Mouse (Mus musculus) kidney, embryonic 16.5 days (tissue): ENCODE measurements at regions not wholly inside any gene's neighbourhood (a gene's known extent, or its start where the extent isn't known, plus 50 kb on each side); places are given as distances from the start of the nearest gene placed in this dataset.
A peak's percentile ranks its signal among the peaks of the same experiment; 100 is the strongest.

ENCODE experiments used
- ATAC-seq: fragments of 200-750 bp; cut with Nextera tagmentation; 2 replicates; pipeline ENCODE4 v1.8.0; 2017; ENCODE audit warnings: moderate TSS enrichment; ENCODE audit not compliant: low FRiP score, low TSS enrichment
- H3K27ac ChIP-seq: fragments of 300-500 bp; sonication (generic); 2 replicates; pipeline ENCODE4 v1.5.1; 2014; ENCODE audit warnings: low read length
- H3K27me3 ChIP-seq: fragments of 300-500 bp; sonication (generic); 2 replicates; pipeline ENCODE4 v1.6.1; 2014; ENCODE audit warnings: low read length, control low read depth, mixed read lengths; ENCODE audit not compliant: insufficient read depth
- H3K36me3 ChIP-seq: fragments of 300-500 bp; sonication (generic); 2 replicates; pipeline ENCODE4 v1.6.1; 2014; ENCODE audit warnings: low read length, control low read depth, mixed read lengths; ENCODE audit not compliant: insufficient read depth
- H3K4me1 ChIP-seq: fragments of 300-500 bp; sonication (generic); 2 replicates; pipeline ENCODE4 v1.6.1; 2014; ENCODE audit warnings: low read length, control low read depth, mixed read lengths; ENCODE audit not compliant: insufficient read depth
- H3K4me2 ChIP-seq: fragments of 300-500 bp; sonication (generic); replicated peaks from 2 replicates; pipeline ENCODE4 v1.6.1; 2014; ENCODE audit warnings: low read depth, low read length
- H3K4me3 ChIP-seq: fragments of 300-500 bp; sonication (generic); 2 replicates; pipeline ENCODE4 v1.5.1; 2014; ENCODE audit warnings: mild to moderate bottlenecking, low read length
- H3K9ac ChIP-seq: fragments of 300-500 bp; sonication (generic); replicated peaks from 2 replicates; pipeline ENCODE4 v1.6.1; 2014; ENCODE audit warnings: low read length
- H3K9me3 ChIP-seq: fragments of 300-500 bp; sonication (generic); 2 replicates; pipeline ENCODE4 v1.6.1; 2016; ENCODE audit warnings: low read length, control low read depth
- WGBS: fragments of 180-500 bp; shearing (Covaris S2); extraction: QIAGEN DNeasy Blood & Tissue Kit; methylation state at CpG from one replicate; pipeline ENCODE4 v1.1.7; 2014; 5-methylcytosine and 5-hydroxymethylcytosine counted together

DNA sequence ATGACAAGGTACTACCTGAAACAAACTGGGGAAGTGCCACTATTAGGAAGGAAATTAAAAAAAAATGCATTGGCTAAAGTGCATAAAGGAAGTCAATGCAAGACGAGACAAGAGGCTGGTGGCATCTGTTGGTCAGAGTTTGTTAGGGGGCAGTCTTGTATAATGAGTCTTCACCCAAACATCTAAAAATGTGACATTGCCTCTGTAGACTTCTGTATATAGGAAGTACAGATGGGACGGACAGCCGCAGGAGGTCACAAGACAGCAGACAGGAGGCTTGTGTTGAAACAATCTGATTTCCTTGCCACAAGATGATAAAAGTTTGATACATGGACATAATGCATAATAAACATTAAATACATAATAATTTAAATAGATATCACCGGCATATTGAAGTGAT lies 69.6 kb upstream of the Hk2 start:
- no peak overlapping the region for H3K4me2 ChIP-seq
- no peaks in the 10 kb centered on the region for H3K36me3 ChIP-seq
- no peak overlapping the region for H3K4me3 ChIP-seq
- no peak overlapping the region for H3K9ac ChIP-seq
- no peaks in the 10 kb centered on the region for H3K27me3 ChIP-seq
- 83% methylated on average over 4 of the region's 4 CpGs for WGBS
- no peak overlapping the region for H3K27ac ChIP-seq
- H3K4me1 ChIP-seq: no peaks in the 10 kb centered on the region
- no peaks in the 10 kb centered on the region for H3K9me3 ChIP-seq
- ATAC-seq: no peak

DNA sequence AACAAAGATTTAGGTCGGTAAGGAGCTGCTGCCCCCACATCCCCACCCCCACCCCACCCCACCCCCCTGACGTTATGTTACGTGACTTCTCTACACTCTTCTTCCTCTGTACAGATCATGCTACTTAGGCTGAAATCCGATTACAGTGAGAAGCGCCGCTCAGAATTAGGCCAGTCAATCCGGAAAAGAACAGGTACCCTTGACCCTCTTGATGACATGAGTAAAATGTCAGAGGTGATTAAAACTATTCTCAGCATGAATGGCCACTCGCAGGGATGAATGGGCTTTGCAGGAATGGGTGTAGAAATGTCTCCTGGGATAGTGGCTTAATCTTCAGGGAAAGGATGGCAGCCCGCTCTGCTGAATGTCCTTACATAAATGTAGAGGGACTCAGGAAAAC lies 63.0 kb upstream of the Hk2 start:
- no peaks in the 10 kb centered on the region for H3K36me3 ChIP-seq

GRCm38 (mm10) chr6:82835222-82836064 lies 61.2 kb upstream of the Hk2 start:
- 57% methylated on average over 11 of the region's 11 CpGs for WGBS
- Histone ChIP-seq H3K4me3 (no peak overlapping the region), H3K4me2 (no peak overlapping the region), H3K36me3 (no peaks in the 10 kb centered on the region), H3K4me1 (peaks cover 7% of the 10 kb centered on the region; the same call in 1 of the 2 replicates), H3K27ac (0 out of 2 replicates have a peak overlapping the region, but pooled peaks have one; percentile 34), H3K9me3 (no peaks in the 10 kb centered on the region), H3K9ac (no peak overlapping the region), H3K27me3 (no peaks in the 10 kb centered on the region)
- peak; percentile 61; the same call in 1 of the 2 replicates for ATAC-seq

More for the DNA sequence above, 63.0 kb upstream of the Hk2 start:
- Histone ChIP-seq H3K4me3 (no peak overlapping the region), H3K9ac (no peak overlapping the region), H3K9me3 (no peaks in the 10 kb centered on the region), H3K4me1 (peaks cover 7% of the 10 kb centered on the region; the same call in 1 of the 2 replicates), H3K4me2 (no peak overlapping the region), H3K27me3 (no peaks in the 10 kb centered on the region), H3K27ac (no peak overlapping the region)
- 64% methylated on average over 9 of the region's 9 CpGs for WGBS
- ATAC-seq: no peak

DNA sequence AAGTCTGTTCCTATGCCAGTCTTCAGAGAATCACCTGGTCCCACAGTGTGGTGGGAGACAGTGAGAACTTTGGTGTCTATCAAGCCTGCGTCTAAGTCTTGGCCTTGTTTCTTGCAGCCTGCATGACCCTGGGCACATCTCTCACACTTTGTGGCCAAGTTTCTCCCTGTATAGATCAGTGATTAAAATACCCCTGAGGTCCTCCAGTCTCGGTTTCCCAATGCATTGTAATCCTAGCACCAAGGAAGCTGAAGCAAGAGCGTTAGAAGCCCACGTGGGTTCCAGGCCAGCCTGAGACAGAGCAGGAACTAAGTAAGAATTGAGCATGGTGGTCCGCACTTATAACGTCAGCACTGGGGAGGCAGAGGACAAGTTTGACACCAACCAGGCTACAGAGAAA lies 59.6 kb upstream of the Hk2 start:
- no peaks in the 10 kb centered on the region for H3K9me3 ChIP-seq
- ATAC-seq: no peak
- peaks cover 7% of the 10 kb centered on the region; the same call in 1 of the 2 replicates for H3K4me1 ChIP-seq
- 91% methylated on average over 6 of the region's 6 CpGs for WGBS
- no peaks in the 10 kb centered on the region for H3K36me3 ChIP-seq
- H3K27ac ChIP-seq: no peak overlapping the region
- no peak overlapping the region for H3K9ac ChIP-seq
- H3K4me2 ChIP-seq: no peak overlapping the region
- no peaks in the 10 kb centered on the region for H3K27me3 ChIP-seq
- H3K4me3 ChIP-seq: no peak overlapping the region

GRCm38 (mm10) chr6:82831211-82831610 lies 57.0 kb upstream of the Hk2 start:
- Histone ChIP-seq H3K4me1 (peaks cover 7% of the 10 kb centered on the region; the same call in 1 of the 2 replicates), H3K9me3 (no peaks in the 10 kb centered on the region), H3K4me2 (no peak overlapping the region), H3K36me3 (no peaks in the 10 kb centered on the region), H3K9ac (no peak overlapping the region), H3K27ac (no peak overlapping the region), H3K4me3 (no peak overlapping the region), H3K27me3 (no peaks in the 10 kb centered on the region)
- ATAC-seq: no peak
- 22% methylated on average over 1 of the region's 1 CpGs for WGBS

DNA sequence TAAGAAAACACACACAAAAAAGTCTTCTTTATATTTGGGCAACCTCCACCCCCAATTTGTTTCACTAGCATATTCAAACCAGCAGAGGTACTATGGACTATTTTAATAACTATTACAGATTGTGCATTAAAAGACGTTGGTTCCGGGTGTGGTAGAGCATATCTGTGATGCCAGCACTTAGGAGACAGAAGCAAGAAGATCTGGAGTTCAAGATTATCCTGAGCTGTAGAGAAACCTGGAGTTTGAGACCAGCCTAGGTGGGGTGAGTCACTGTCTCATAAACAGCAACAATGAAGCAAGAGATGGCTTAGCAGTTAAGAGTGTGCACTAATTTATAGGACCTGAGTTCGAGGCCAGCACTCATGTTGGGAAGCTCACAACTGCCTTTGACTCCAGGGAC lies 50.4 kb upstream of the Hk2 start:
- Histone ChIP-seq H3K27ac (no peak overlapping the region), H3K4me3 (no peak overlapping the region), H3K4me2 (no peak overlapping the region), H3K36me3 (no peaks in the 10 kb centered on the region), H3K27me3 (no peaks in the 10 kb centered on the region), H3K9me3 (no peaks in the 10 kb centered on the region), H3K4me1 (0 out of 2 replicates have a peak, but pooled peaks cover 4% of the 10 kb centered on the region), H3K9ac (no peak overlapping the region)
- WGBS: 84% methylated on average over 3 of the region's 3 CpGs
- no peak for ATAC-seq

GRCm38 (mm10) chr6:82824240-82824639 lies 50.0 kb upstream of the Hk2 start:
- H3K27ac ChIP-seq: no peak overlapping the region
- H3K4me2 ChIP-seq: no peak overlapping the region
- WGBS: 41% methylated on average over 8 of the region's 8 CpGs
- H3K9me3 ChIP-seq: no peaks in the 10 kb centered on the region
- H3K27me3 ChIP-seq: no peaks in the 10 kb centered on the region
- H3K36me3 ChIP-seq: no peaks in the 10 kb centered on the region
- no peak for ATAC-seq
- no peak overlapping the region for H3K9ac ChIP-seq
- H3K4me1 ChIP-seq: 0 out of 2 replicates have a peak, but pooled peaks cover 4% of the 10 kb centered on the region
- no peak overlapping the region for H3K4me3 ChIP-seq
